Mouse (Mus musculus): ENCODE data around the gene Mxi1.

Mxi1 gene

DNA sequence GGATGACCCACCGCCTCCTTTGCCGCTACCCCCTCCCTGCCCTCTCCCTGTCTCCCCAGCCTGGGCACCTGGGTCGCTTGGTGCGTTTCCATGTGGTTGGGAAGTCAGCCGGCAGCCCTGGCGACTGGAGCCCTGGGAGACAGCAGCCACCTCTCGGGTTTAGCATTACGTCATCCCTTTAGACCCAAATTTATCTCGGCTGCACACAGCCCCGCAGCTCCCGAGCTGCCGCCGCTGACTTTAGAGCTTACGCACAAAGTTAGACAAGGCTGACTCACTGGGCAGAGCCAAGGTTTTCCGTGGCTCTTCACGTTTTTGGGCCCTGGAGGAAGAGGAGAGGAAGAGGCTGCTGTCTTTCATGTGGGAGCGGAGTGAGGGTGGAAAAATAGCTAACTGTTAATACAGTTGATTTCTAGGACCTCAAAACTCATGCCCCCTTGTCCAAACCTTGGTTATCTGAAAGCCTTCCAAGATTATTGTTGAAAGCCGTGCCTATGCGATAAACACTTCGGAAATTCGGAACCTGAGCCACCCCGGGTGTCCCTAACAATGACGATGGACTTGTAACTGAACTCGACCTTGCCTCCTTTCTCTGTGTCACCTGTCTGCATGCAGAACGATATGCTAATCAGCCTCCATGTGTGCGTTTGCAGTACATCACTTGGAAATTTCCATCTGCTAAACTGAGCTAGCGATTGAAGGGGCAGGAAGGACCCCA is 15.4 kb downstream of the Mxi1 start:
- peak; percentile 48 for DNase-seq

DNA sequence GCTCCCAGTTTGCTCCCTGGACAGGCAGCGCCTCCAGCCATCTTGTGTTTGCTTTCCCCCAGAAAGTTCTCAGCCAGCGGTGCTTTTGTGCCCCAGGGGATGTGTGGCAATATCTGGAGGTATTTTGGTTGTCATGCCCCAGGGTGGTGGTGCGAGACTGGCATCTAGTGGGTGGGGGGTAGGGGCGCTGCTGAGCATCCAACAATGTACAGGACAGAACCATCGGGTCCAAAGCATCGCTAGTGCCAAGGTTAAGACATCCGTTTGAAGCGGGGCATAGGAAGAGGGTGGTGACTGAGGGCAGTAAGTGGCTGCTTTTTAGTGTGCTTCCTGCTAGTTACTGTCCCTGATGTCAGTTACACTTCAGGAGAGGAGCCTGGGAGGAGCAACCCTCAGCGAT is 17.8 kb downstream of the Mxi1 start:
- DNase-seq = no peak

DNA sequence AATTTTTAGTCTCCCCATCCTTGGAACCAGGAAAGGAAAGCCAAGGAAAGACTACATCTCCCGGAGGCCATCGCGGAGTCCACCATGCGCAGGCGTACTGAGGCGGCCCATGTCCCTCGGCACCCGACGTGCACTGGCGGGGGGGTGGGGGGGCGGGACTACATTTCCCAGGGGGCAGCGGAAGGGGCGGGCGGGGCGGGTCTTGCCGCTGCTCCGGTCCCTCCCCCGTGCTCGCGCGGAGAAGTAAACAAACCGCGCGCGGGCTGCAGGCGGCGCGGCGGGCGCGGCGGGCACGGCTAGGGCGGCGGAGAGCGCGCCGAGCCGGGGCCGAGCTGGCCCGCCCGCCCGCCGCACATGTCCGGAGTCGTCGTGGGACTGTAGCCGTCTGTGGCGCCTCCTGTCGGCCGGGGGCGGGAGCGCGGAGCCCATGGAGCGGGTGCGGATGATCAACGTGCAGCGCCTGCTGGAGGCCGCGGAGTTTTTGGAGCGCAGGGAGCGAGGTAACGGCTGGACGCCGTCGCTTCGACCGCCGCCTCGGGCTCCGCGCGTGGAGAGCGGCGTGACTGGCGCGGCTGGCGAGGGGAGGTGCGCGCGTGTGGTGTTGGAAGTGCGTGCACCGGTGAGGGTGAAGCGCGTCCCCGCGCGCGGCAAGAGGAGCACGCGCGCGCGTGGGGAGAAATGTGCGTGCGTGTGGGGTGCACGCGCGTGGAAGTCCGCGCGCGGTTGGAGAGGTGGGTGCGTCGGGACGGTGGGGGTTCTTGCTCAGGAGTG is 19.1 kb downstream of the Mxi1 start:
- peak; percentile 94 for DNase-seq

DNA sequence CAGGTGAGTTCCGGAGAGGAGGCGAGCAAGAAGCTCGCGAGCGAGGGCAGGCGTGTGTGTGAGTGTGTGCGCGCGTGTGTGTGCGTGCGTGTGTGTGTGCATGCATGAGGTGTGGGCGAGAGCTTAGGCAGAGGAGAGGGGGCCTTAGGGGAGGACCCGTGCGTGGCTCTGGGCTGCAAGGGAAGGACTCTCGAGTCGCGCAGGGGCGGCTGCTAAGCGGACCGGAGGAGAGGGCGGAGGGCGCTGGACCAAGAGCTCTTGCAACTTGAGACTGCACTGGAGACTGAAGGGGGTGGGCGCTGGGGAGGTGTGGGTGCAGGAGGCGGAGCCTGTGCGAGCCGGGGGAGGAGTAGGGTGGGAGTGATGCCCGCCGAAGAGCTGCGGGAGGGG is 19.7 kb downstream of the Mxi1 start:
- peak; percentile 91 for DNase-seq

DNA sequence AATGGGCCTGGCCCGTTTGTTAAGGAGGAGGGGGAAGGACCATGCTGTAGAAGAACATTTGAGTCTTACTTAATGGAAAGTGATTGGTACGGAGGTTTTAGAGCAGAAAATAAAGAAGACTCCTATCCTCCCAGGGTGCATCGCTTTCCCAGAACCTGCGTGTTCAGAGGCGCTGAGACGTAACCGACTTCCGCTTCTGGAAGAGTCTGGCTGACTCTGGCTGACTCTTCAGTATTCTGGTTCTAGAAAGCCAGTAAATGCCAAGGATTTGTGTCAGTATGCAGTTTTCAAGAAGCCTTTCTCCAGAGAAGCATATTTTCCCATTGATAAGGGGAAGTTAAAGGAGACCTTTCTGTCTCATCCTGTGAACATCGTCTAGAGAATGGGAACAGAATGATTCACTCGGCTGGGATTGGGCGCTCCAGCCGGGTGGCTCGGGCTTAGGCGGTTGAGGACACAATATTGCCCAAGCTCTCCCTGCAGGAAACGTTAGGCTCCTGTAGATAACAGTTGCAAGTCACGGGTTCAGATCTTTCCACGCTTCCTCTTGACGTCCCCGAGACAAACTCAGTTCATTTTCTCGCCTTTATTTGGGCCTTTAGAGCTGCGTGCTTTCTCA is 21.7 kb downstream of the Mxi1 start:
- DNase-seq = no peak

DNA sequence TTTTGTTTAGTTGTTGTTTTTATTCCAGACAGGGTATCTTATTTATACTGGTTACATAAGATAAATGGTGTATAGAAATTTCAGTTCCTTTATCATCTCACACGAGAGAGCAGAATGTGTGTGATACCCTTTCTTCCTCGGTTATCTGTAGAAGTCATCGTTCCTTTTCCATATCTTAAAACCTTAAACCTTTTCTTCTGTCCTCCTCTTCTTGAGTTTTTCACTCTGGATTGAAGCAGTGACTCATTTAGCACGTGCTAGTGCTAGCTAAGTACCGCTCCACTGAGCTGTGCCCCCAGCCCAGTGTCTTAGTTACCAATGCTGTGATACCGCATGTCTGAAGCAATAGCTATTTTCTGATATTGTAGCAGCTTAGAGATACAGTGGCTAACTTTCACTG is 23.4 kb downstream of the Mxi1 start:
- no peak for DNase-seq

DNA sequence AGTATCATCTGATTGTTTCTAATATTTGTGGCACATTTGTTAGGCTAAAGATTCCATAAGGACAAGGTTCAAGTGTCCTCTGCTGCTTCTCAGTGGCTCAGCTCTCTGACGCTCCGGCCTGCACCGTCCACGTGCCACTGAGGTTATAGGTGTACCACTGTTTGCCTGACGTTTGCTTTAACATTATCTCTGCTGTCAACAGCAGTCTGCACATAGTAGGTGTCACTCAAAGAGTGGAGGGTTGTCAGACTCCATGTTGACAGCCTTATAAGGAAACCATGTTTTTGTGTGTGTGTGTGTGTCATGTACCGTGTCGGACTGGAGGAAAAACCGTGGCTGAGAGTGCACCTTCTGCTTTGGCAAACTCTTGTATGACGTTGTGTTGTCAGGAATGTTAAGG is 24.9 kb downstream of the Mxi1 start:
- no peak for DNase-seq

DNA sequence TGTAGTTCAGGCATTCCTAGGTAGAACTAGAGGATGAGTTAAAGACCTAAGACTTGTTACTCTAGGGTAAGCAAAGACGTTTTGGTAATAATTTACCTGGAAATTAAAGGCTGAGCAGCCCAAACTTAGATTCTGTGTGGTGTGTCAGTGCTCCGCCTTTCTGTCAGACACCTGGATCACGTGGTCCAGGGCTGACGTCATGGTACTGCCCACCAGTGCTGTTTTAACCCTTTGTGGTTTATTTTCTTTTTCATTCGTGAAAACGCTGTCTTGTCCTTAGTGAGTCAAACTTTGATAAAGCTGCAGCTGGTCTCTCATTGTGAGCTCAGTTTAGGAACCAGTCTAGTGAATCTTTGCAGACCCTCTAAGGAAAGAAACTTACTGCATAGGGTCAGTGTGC is 30.1 kb downstream of the Mxi1 start:
- DNase-seq = peak; percentile 77

DNA sequence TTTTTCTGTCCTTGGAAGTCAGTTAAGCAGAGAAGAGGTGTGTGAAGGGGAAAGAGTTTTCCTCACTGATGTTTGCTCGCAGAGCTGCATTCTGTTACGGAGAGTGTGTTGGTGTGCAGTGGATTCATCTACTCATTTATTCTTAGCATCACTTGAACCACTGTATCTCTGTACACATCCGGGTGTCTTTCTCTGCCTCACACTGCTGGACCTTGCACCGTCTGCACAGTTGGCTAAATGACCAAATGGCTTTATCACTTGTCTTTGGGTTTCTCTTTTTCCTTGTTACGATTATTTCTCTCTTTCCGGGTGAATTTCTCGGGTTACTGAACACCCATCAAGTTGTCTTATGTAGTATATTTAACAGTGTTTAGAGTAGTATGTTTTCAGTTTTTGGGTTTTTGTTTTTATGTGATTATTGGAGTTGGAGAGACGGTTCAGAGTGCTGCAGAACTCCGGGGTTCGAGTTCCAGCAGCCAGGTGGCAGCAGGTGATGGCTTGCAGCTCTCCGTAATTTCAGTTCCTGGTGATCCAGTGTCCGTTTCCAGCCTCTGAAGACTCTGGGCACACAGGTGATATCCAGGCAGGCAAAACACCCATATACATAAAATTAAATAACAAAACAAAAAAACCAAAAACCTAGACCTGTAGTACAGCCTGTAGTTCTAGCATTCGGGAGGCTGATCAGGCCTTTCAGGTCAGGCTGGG is 33.0 kb downstream of the Mxi1 start:
- DNase-seq = no peak

DNA sequence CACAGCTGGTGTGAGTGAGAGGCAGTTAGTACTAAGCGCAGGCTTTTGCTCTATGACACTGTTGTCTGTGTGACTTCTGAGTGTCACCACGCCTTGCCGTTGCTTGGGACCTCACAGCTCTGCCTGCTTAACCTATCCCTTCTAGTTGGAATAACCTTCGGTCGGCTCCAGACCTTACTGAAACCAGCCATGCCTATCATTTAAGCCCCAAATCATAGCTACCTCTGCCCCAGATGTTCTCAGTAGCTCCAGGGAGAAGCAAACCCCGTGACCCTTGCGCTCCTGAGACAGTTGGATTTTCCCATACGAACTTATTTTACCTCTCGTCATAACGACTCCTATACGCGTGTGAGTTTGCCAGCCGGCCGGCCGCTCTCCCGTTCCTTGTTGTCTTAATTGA is 33.7 kb downstream of the Mxi1 start:
- peak; percentile 46 for DNase-seq

DNA sequence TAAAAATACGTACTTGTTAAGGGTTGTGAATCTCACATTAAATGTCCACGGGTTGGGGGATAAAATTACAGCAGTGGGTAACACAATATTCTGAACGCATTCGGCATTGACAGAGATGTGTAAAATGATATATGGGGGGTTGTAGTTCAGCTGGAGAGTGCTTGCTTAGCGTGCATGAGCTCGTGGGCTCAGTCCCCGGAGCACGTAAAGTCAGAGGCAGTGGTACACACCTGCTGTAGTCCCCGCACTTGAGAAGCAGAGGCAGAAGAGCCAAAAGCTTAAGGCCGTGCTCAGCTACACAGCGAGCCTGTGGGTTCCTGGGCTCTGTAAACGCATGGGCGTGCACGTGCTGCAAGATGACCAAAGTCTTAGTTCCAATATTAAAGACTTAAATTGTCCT is 35.4 kb downstream of the Mxi1 start:
- no peak for DNase-seq

DNA sequence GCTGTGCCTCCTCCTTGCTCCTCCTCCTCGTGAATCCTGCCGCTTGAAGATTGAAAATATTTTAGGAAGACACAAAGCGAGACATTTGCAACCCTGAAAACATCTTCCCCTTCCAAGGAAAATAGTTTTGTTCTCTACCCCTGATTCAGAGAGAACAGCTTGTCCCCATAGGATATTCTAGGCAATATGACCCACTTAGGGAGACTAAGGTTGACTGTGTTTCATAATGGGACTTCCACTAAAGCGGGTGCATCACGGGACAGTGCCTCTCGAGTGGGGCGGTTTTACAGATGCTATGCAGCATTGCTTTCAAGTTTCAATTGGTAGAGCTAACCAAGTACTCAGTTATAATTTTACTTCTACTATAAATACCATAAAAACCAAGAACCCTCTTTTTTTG is 43.5 kb downstream of the Mxi1 start:
- DNase-seq = no peak

DNA sequence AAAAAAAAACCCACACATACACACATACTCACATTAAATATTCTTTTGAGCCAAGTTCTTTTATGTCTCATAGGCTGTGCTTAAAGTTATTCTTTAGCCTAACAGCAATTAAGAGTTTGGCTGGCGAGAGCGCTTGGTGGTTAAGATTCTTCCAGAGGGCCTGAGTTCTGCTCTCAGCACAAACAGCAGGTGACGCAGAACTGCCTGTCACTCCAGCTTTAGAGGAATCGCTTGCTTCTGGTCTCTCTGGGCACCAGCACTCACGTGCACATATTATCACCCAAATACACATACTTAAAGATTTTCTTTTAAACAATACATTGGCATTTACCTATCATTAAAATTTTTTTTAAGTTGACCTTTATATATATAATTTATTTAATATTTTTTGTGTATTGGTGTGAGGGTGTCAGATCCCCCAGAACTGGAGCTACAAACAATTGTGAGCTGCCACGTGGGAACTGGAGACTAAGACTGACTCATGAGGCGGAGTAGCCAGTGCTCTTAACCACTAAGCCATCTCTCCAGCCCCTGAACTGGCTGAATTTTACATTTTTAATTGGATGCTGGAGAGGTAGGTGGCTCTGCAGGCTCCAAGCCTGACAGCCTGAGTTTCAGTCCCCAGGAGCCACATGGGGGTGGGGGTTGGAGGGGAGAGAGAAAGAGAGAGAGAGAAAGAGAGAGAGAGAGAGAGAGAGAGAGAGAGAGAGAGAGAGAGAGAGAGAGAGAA is 44.1 kb downstream of the Mxi1 start:
- DNase-seq = no peak

DNA sequence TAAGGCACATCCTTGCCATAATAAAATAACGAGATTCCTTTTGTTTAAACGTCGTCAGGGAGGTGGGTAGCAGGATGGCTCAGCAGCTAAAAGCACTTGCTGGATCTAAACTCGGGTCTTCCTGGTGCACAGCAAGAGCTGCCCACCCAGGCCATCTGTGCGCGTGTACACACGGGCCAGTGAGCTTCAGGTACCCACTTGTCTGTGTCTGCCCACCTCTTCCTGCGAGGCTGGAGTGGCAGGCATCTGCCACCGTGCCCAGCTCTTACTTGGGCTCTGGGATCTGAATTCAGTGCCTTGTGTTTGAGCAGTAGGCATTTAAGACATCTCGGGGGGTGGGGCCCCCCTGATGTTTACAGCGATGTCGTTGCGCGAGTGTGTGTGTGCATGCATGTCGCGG is 44.7 kb downstream of the Mxi1 start:
- DNase-seq = no peak

DNA sequence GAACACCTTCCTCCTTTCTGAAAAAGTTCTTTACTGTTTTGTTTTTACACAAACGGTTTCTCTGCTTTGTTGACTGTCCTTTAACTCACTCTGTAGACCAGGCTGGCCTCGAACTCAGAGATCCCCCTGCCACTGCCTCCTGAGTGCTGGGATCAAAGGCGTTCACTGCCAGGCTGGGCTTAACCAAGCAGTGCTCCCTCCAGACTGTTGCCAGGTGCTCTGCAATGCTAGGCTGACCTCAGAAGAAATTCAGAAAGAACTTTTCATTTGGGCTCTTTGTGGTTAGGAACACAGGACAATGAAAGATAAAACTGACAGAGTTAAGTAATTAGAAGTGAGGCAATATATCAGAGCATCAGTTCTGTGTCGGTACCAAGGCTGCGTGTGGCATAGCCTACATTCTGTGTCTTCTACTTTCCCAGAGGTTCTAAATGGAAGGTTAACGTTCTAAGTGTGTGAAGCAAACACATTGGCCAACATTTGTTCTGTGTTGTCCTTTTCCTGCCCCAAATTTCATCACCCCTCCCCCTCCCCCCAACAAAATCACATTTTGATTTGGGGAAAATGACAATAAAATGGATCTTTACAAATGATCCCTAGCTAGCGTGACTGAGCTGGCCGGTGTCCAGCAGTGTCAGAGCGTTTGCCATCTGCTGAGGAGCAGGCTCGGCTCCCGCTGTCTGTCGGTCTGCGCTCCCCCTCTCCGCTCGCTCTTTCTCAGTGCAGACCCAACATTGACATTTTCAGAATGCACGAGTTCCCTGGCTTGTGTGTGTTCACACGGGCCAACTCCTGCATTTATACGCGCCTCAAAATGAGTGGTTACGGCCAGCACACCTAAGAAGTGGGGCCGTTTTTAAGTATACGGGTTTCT is 49.1 kb downstream of the Mxi1 start:
- peak; percentile 62 for DNase-seq

DNA sequence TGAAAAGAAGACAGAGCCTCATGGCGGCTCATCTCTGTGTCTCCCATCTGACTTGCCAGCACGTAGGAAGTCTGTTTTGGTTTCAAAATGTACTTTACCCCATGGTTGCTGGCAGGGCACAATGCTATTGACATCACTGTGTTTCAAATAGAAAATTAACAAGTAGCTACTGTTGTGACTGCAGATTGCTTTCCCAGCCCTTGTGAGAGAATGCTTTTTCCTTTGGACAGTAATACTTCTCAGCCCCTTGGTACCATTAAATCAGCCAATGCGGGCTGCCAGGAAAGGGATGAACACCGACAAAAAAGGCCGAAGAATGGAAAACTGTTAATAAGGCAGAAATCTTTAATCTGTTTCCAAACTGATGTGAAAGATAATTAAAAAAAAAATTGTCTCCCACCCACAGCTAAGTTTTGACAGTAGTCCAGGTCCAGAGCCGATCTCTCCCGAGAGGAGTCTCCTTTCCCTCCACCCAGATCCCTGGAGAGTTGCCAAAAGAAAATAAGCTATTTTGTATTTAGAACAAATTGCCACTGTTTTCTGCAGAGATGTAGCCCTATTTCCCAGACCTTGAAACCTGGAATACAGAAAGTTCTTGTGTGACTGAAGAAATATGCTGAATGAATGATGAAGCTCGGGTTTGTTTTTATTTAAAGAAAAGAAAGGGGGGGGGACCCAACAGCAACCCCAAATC is 50.1 kb downstream of the Mxi1 start:
- peak; percentile 52 for DNase-seq

DNA sequence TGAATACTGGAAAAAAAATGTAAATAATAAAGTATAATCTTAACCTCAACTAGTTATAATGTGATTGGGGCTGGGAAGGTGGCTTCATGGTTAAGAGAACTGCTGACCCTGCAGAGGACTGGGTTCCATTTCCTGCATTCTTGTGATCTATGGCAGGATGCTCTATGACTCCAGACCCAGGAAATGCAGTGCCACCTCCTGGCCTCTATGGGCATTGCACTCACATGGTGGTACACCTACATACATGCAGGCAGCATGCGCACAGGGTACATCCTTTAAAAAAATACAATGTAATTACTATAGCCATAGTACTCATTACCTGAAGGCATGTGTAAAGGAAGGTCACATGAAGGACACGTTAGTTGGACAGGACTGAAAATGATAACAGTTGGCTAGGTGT is 52.6 kb downstream of the Mxi1 start:
- DNase-seq = no peak

DNA sequence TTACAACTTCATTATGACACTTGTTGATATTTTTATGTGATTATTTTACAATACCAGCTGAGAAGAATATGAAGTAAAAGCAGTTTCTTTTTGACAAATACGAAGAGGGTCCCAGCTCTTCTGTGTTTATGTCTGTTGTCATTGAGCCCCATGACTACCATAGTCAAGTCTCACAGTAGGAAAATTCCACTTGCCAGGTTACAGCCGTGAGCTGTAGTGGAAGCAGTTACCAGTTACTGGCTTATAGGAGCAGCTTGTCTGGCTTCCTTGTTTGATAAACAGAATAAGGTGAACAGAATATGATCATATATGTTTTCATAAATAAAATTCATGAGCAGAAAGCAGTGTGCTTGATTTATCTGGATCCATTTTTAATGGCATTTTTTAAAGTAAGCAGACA is 54.2 kb downstream of the Mxi1 start:
- no peak for DNase-seq

DNA sequence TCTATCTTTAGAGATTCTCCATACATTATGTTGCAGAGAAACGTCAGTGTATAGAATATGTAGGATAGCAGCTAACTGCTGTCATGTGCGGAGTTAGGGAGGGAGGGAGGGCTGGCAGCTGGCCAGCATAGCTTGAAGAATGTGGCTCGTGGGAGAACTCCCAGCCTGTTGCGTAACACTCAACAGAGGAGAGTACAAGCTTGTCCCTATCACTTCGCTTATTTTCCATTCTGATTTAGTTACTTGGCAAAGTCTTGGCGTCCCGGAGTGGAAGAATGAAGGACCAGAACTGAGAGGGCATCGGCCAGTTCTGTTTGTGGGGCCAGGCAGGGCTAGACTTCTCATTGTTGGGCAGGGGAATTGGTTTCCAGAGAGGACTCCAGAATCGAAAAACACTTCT is 54.6 kb downstream of the Mxi1 start:
- peak; percentile 88 for DNase-seq

DNA sequence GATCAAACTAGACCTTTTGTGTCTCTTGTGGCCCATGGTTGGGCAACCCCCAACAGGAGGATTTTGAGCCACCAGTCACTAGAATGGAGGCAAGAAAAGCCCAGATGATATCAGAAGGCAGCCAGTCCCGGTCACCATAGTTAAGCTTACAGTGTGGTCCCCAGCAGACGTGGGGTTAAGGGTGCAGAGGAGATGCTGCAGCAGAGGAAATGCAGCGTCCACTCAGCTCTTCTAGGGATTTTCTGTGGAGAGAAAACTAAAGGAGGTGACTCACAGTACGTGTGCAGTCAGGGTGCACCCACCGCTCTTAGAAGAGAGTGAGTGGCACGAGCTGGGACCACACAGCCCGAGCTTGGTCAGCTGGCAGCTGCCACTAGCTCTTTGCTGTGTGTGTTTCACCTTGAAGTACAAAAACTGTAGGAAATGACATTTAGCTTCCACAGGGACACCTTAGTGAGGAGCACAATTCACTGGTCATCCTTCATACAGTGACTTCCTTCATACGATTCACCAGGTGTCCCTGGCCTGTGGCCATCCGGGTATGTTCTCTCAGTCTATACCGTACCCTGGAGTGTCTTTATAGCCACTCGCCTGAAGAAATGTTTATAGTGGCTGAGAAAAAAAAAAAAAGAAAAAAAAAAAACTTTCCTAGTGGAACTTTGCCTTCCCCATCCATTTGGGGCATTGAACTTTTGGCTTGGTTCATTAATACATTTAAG is 55.9 kb downstream of the Mxi1 start:
- no peak for DNase-seq

DNA sequence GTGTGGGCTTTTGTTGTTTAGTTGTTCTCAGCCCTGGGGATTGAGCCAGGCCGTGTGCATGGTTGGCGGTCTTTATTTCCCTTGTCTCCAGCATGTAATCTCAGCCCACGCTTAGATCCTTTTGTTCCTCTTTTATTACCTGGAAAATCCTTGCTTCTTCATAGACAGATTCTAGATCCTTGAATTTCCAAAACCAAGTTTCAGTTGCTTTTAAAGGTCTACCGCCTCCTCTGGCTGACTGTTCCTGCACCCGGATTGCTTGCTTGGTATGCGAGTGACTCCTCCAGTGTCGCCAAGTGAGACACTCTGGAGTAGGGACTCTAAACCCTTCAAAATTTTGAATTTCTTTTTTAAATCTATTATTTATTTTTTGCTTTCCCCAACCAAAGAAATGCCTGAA is 56.6 kb downstream of the Mxi1 start:
- no peak for DNase-seq
